Mouse (Mus musculus): ENCODE measurements around the gene Specc1. TPM values are rescaled to one million over a fixed set of nuclear protein-coding genes. Genes with fewer than 3 reads are reported as not detected.

Specc1 gene
- polyA plus RNA-seq, 1 experiment from 2014 or later: 8.7 TPM

GRCm38 (mm10) chr11:62053928-62054327 lies 97.4 kb downstream of the Specc1 start:
- WGBS: 87% methylated on average over 9 of the region's 9 CpGs
- Histone ChIP-seq H3K36me3 (ENCODE audit: insufficient read depth, low read length) (no peaks in the 10 kb centered on the region), H3K27me3 (ENCODE audit: insufficient read depth, low read length) (no peaks in the 10 kb centered on the region), H3K4me3 (replicated peaks; ENCODE audit: low read depth, low read length) (no peak overlapping the region), H3K9ac (ENCODE audit: low read depth, low read length) (no peak overlapping the region), H3K4me2 (ENCODE audit: low read length) (no peak overlapping the region), H3K4me1 (replicated peaks; ENCODE audit: insufficient read depth, low read length) (no peaks in the 10 kb centered on the region), H3K27ac (no peak overlapping the region), H3K9me3 (replicated peaks; ENCODE audit: low read length) (no peaks in the 10 kb centered on the region)
- DNase-seq (ENCODE audit: low spot score): no peak
- no peak for TF ChIP-seq CTCF (IDR thresholded peaks at IDR 0.05; ENCODE audit: low read depth)
- ATAC-seq (replicated peaks; ENCODE audit: low FRiP score, low read depth): no peak

- no peaks in the 10 kb centered on the region for H3K27me3 ChIP-seq (ENCODE audit: insufficient read depth, low read length)
- no peak overlapping the region for H3K4me2 ChIP-seq (ENCODE audit: low read length)
- TF ChIP-seq CTCF (IDR thresholded peaks at IDR 0.05; ENCODE audit: low read depth): no peak
- ATAC-seq (replicated peaks; ENCODE audit: low FRiP score, low read depth) (no peak), DNase-seq (ENCODE audit: low spot score) (no peak)
- H3K4me1 ChIP-seq (replicated peaks; ENCODE audit: insufficient read depth, low read length): no peaks in the 10 kb centered on the region
- no peaks in the 10 kb centered on the region for H3K36me3 ChIP-seq (ENCODE audit: insufficient read depth, low read length)
- no peaks in the 10 kb centered on the region for H3K9me3 ChIP-seq (replicated peaks; ENCODE audit: low read length)
- H3K9ac ChIP-seq (ENCODE audit: low read depth, low read length): no peak overlapping the region
- WGBS: 27% methylated on average over 1 of the region's 1 CpGs
- H3K4me3 ChIP-seq (replicated peaks; ENCODE audit: low read depth, low read length): no peak overlapping the region
- H3K27ac ChIP-seq: no peak overlapping the region
These were observed 108.0 kb downstream of the Specc1 start for GRCm38 (mm10) chr11:62064565-62064964.

DNA sequence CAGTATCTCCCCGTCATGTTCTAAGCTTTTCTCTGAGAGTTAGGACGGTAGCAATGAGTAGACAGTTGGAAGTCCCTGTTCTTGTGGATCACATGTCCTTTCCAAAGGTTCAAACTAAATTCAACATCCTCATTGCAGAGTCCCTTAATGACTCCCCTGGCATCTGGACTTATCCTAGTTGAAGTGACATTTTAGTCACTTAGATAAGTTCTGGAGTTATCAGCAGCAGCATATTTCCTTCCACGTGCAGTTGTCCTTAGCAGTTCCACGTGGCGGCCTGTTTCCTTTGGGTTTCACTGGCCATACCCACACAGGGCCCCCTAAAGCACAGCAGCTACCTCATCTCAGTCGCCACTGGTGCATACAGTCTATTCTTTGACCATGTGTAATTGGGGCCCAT lies 109.1 kb downstream of the Specc1 start:
- Histone ChIP-seq H3K4me1 (replicated peaks; ENCODE audit: insufficient read depth, low read length) (no peaks in the 10 kb centered on the region), H3K4me2 (ENCODE audit: low read length) (no peak overlapping the region), H3K9me3 (replicated peaks; ENCODE audit: low read length) (no peaks in the 10 kb centered on the region), H3K9ac (ENCODE audit: low read depth, low read length) (no peak overlapping the region), H3K36me3 (ENCODE audit: insufficient read depth, low read length) (no peaks in the 10 kb centered on the region), H3K4me3 (replicated peaks; ENCODE audit: low read depth, low read length) (no peak overlapping the region), H3K27ac (no peak overlapping the region), H3K27me3 (ENCODE audit: insufficient read depth, low read length) (no peaks in the 10 kb centered on the region)
- no peak for DNase-seq (ENCODE audit: low spot score)
- no peak for TF ChIP-seq CTCF (IDR thresholded peaks at IDR 0.05; ENCODE audit: low read depth)
- ATAC-seq (replicated peaks; ENCODE audit: low FRiP score, low read depth): no peak
- 73% methylated on average over 6 of the region's 6 CpGs for WGBS

- WGBS: 70% methylated on average over 2 of the region's 2 CpGs
- H3K4me1 ChIP-seq (replicated peaks; ENCODE audit: insufficient read depth, low read length): no peaks in the 10 kb centered on the region
- H3K27ac ChIP-seq: no peak overlapping the region
- no peak for ATAC-seq (replicated peaks; ENCODE audit: low FRiP score, low read depth)
- no peak for TF ChIP-seq CTCF (IDR thresholded peaks at IDR 0.05; ENCODE audit: low read depth)
- DNase-seq (ENCODE audit: low spot score): no peak
- no peak overlapping the region for H3K9ac ChIP-seq (ENCODE audit: low read depth, low read length)
- H3K27me3 ChIP-seq (ENCODE audit: insufficient read depth, low read length): no peaks in the 10 kb centered on the region
- H3K4me2 ChIP-seq (ENCODE audit: low read length): no peak overlapping the region
- no peak overlapping the region for H3K4me3 ChIP-seq (replicated peaks; ENCODE audit: low read depth, low read length)
- no peaks in the 10 kb centered on the region for H3K36me3 ChIP-seq (ENCODE audit: insufficient read depth, low read length)
- H3K9me3 ChIP-seq (replicated peaks; ENCODE audit: low read length): no peaks in the 10 kb centered on the region
These were observed 113.0 kb downstream of the Specc1 start for GRCm38 (mm10) chr11:62069554-62069953.

GRCm38 (mm10) chr11:62070206-62070605 lies 113.6 kb downstream of the Specc1 start:
- TF ChIP-seq CTCF (IDR thresholded peaks at IDR 0.05; ENCODE audit: low read depth): no peak
- H3K36me3 ChIP-seq (ENCODE audit: insufficient read depth, low read length): no peaks in the 10 kb centered on the region
- ATAC-seq (replicated peaks; ENCODE audit: low FRiP score, low read depth) (no peak), DNase-seq (ENCODE audit: low spot score) (no peak)
- H3K4me1 ChIP-seq (replicated peaks; ENCODE audit: insufficient read depth, low read length): no peaks in the 10 kb centered on the region
- H3K4me2 ChIP-seq (ENCODE audit: low read length): no peak overlapping the region
- no peaks in the 10 kb centered on the region for H3K27me3 ChIP-seq (ENCODE audit: insufficient read depth, low read length)
- no peak overlapping the region for H3K9ac ChIP-seq (ENCODE audit: low read depth, low read length)
- no peak overlapping the region for H3K27ac ChIP-seq
- WGBS: 78% methylated on average over 7 of the region's 7 CpGs
- H3K9me3 ChIP-seq (replicated peaks; ENCODE audit: low read length): no peaks in the 10 kb centered on the region
- no peak overlapping the region for H3K4me3 ChIP-seq (replicated peaks; ENCODE audit: low read depth, low read length)

- no peaks in the 10 kb centered on the region for H3K27me3 ChIP-seq (ENCODE audit: insufficient read depth, low read length)
- DNase-seq (ENCODE audit: low spot score) (no peak), ATAC-seq (replicated peaks; ENCODE audit: low FRiP score, low read depth) (no peak)
- TF ChIP-seq CTCF (IDR thresholded peaks at IDR 0.05; ENCODE audit: low read depth): no peak
- no peaks in the 10 kb centered on the region for H3K9me3 ChIP-seq (replicated peaks; ENCODE audit: low read length)
- no peaks in the 10 kb centered on the region for H3K36me3 ChIP-seq (ENCODE audit: insufficient read depth, low read length)
- H3K4me2 ChIP-seq (ENCODE audit: low read length): no peak overlapping the region
- no peak overlapping the region for H3K4me3 ChIP-seq (replicated peaks; ENCODE audit: low read depth, low read length)
- H3K9ac ChIP-seq (ENCODE audit: low read depth, low read length): no peak overlapping the region
- WGBS: 69% methylated on average over 3 of the region's 3 CpGs
- H3K27ac ChIP-seq: no peak overlapping the region
- no peaks in the 10 kb centered on the region for H3K4me1 ChIP-seq (replicated peaks; ENCODE audit: insufficient read depth, low read length)
These were observed 115.8 kb downstream of the Specc1 start for GRCm38 (mm10) chr11:62072406-62072805.

DNA sequence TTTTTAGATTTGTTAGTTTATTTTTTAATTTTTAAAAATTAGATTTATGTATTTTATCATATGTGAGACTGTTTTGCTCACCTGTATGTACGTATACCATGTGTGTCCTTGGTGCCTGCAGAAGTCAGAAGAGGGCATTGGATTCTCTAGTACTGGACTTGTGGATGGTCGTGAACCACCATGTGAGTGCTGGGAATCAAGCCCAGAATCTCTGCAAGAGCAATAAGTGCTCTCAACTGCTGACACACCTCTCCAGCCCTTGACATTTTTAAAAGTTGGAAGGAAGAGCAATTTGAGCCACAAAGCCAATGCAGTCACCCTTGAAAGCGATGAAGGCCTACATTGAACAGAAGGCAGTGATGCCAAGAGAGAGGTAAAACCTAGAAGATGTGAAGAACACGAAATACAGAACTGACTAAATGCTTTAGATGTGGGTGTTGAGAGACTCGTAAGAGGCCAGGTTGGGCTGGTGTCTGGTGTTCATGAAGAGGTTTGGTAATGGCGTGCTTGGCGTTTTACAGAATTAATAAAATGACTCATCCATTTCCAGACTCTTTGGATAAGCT lies 117.1 kb downstream of the Specc1 start:
- H3K27ac ChIP-seq: no peak overlapping the region
- H3K4me1 ChIP-seq (replicated peaks; ENCODE audit: insufficient read depth, low read length): no peaks in the 10 kb centered on the region
- no peaks in the 10 kb centered on the region for H3K36me3 ChIP-seq (ENCODE audit: insufficient read depth, low read length)
- H3K4me3 ChIP-seq (replicated peaks; ENCODE audit: low read depth, low read length): no peak overlapping the region
- TF ChIP-seq CTCF (IDR thresholded peaks at IDR 0.05; ENCODE audit: low read depth): no peak
- no peak overlapping the region for H3K9ac ChIP-seq (ENCODE audit: low read depth, low read length)
- H3K9me3 ChIP-seq (replicated peaks; ENCODE audit: low read length): no peaks in the 10 kb centered on the region
- no peak for ATAC-seq (replicated peaks; ENCODE audit: low FRiP score, low read depth)
- no peak for DNase-seq (ENCODE audit: low spot score)
- H3K27me3 ChIP-seq (ENCODE audit: insufficient read depth, low read length): no peaks in the 10 kb centered on the region
- H3K4me2 ChIP-seq (ENCODE audit: low read length): no peak overlapping the region
- WGBS: 86% methylated on average over 7 of the region's 7 CpGs
